Mouse (Mus musculus): ENCODE measurements at regions not wholly inside any gene's neighbourhood (a gene's known extent, or its start where the extent isn't known, plus 50 kb on each side); places are given as distances from the start of the nearest gene placed in this dataset.

DNA sequence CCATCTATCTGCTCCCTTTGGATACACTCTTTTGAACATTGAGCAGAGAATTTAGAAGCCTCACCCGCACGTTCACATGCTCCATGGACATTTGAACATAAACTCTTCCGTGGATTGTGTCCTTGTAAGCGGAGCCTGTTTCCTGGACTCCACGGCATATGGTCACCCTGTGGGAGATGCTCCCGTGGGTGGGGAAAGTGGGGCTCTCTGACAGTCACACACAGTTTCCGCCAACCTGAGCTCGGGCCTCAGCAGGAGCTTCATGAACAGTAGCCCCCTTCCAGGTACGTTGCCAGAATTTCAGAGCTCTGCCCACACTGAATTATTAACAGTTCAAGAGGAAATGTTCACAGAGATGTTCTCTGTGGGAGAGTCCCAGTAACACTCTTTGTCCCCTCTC is 231.1 kb upstream of the Emcn start:
- TF ChIP-seq CTCF (IDR thresholded peaks at IDR 0.05; ENCODE audit: control insufficient read depth, insufficient read depth, insufficient replicate concordance, low read depth, low read length) (no peak), POLR2A (IDR thresholded peaks at IDR 0.05; ENCODE audit: control insufficient read depth, low read depth, low read length) (no peak)

Data from testis, adult 2 months (tissue).